Mouse (Mus musculus) lung, adult 2 months (tissue): Measurements from ENCODE around the gene Ehmt2.

Experiments
- CTCF ChIP-seq: fragments of 200-500 bp; IDR thresholded peaks from 2 replicates; pipeline ENCODE4 v1.5.1; 2011; ENCODE audit warnings: mild to moderate bottlenecking, low read length, control low read depth; ENCODE audit not compliant: insufficient read depth
- POLR2A ChIP-seq: fragments of 200-500 bp; IDR thresholded peaks from 2 replicates; pipeline ENCODE4 v1.6.1; 2011; ENCODE audit warnings: low read depth, mild to moderate bottlenecking, control low read depth, low read length, borderline replicate concordance; ENCODE audit errors: extremely low read depth

- TF ChIP-seq CTCF: no peak
- no peak for TF ChIP-seq POLR2A
Observed at GRCm38 (mm10) chr17:34899890-34900243, 1.6 kb downstream of the Ehmt2 start.
